Mouse (Mus musculus) stomach, embryonic 16.5 days (tissue): ENCODE results near the gene Per2. TPM values are rescaled to one million over a fixed set of nuclear protein-coding genes. Genes with fewer than 3 reads are reported as not detected.

Source experiments
- ATAC-seq: fragments of 200-750 bp; cut with Nextera tagmentation; 2 replicates; pipeline ENCODE4 v1.8.0; 2017; ENCODE audit warnings: moderate number of reproducible peaks, moderate TSS enrichment; ENCODE audit not compliant: insufficient read depth, low FRiP score
- H3K27ac ChIP-seq: fragments of 300-500 bp; sonication (generic); 2 replicates; pipeline ENCODE4 v1.5.1; 2014; ENCODE audit warnings: low read length
- H3K27me3 ChIP-seq: fragments of 300-500 bp; sonication (generic); 2 replicates; pipeline ENCODE4 v1.6.1; 2014; ENCODE audit warnings: low read length, control low read depth, mixed read lengths; ENCODE audit not compliant: control insufficient read depth, insufficient read depth
- H3K36me3 ChIP-seq: fragments of 300-500 bp; sonication (generic); 2 replicates; pipeline ENCODE4 v1.6.1; 2014; ENCODE audit warnings: low read length; ENCODE audit not compliant: control insufficient read depth, insufficient read depth
- H3K4me1 ChIP-seq: fragments of 300-500 bp; sonication (generic); 2 replicates; pipeline ENCODE4 v1.6.1; 2014; ENCODE audit warnings: low read length, control low read depth, mixed read lengths; ENCODE audit not compliant: control insufficient read depth, insufficient read depth
- H3K4me2 ChIP-seq: fragments of 300-500 bp; sonication (generic); 2 replicates; pipeline ENCODE4 v1.6.1; 2014; ENCODE audit warnings: low read depth, low read length, mixed read lengths
- H3K4me3 ChIP-seq: fragments of 300-500 bp; sonication (generic); replicated peaks from 2 replicates; pipeline ENCODE4 v1.5.1; 2014; ENCODE audit warnings: mild to moderate bottlenecking, low read length
- H3K9ac ChIP-seq: fragments of 300-500 bp; sonication (generic); 2 replicates; pipeline ENCODE4 v1.6.1; 2014; ENCODE audit warnings: low read length
- H3K9me3 ChIP-seq: fragments of 300-500 bp; sonication (generic); replicated peaks from 2 replicates; pipeline ENCODE4 v1.6.1; 2016; ENCODE audit warnings: low read length, control low read depth; ENCODE audit not compliant: control insufficient read depth
- WGBS: fragments of 180-500 bp; shearing (Covaris S2); extraction: QIAGEN DNeasy Blood & Tissue Kit; methylation state at CpG from one replicate; pipeline ENCODE4 v1.1.7; 2014; 5-methylcytosine and 5-hydroxymethylcytosine counted together
- polyA plus RNA-seq: library from polyadenylated mRNA; unstranded; fragments of >200 nt; fragmentation: Nextera tagmentation; extraction: Ambion mirVana; gene quantifications from 2 replicates; pipeline ENCODE4 v1.2.1, GENCODE M21; 2015

Per2 gene
- polyA plus RNA-seq = 7.7 and 8.9 TPM in 2 replicates

GRCm38 (mm10) chr1:91459059-91459809, at the start of gene Per2:
TSS of gene Per2 (minus strand) at chr1:91459324.
- Histone ChIP-seq H3K9ac (peak within 1 kb of the TSS; percentile 75), H3K36me3 (no peaks in the 10 kb centered on the region), H3K4me1 (peaks cover 46% of the 10 kb centered on the region), H3K9me3 (no peaks in the 10 kb centered on the region), H3K27ac (peak within 1 kb of the TSS; percentile 98), H3K27me3 (no peaks in the 10 kb centered on the region), H3K4me3 (peak within 1 kb of the TSS; percentile 74), H3K4me2 (peak within 1 kb of the TSS; percentile 78)
- under 1% methylated on average over 91 of the region's 91 CpGs for WGBS
- peak; percentile 92 for ATAC-seq

DNA sequence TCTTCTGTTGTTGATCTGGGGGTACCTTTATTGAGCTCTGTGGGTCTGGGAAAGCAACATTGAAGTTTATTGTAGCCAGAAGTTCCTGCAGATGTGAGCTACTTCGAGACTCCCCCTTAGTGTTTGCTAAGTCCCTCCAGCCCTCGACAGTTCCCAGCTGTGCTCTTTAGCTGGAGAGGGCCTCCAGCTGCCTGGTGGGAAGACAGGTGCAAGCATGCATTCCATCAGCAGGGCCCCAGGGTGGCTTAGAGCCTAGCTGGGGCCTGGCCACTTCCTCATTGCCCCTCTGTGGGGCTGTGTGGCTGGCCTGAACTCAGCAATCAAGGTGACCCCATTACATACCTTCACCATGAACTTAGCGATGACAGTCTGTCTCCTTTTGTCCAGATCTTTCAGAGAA, 45.5 kb upstream of the Per2 start:
- peak; percentile 53; the same call in 1 of the 2 replicates for ATAC-seq
- no peaks in the 10 kb centered on the region for H3K4me1 ChIP-seq
- no peaks in the 10 kb centered on the region for H3K9me3 ChIP-seq
- 0 out of 2 replicates have a peak, but pooled peaks cover 3% of the 10 kb centered on the region for H3K36me3 ChIP-seq
- H3K9ac ChIP-seq = no peak overlapping the region
- H3K27me3 ChIP-seq = no peaks in the 10 kb centered on the region
- H3K4me3 ChIP-seq = no peak overlapping the region
- WGBS = 44% methylated on average over 3 of the region's 3 CpGs
- H3K4me2 ChIP-seq = no peak overlapping the region
- no peak overlapping the region for H3K27ac ChIP-seq

DNA sequence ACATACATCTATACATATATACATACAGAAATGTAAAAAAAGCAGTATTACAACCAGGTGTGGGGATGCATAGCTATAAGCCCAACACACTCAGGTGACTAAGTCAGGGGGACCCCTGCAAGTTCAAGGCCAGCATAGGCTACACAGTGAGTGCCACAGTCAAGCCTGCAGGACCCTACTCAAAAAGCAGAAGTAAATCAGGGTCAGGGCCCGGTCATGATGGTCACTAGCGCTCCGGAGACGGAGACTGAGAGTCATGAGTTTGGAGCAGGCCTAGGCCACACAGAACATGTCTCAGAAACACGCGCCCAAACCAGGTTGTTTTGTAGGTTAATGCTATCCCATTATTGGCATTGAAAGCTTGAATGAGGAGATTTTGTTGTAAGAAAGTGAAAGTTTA, 39.5 kb upstream of the Per2 start:
- Histone ChIP-seq H3K9ac (no peak overlapping the region), H3K27ac (no peak overlapping the region), H3K4me3 (no peak overlapping the region), H3K36me3 (0 out of 2 replicates have a peak, but pooled peaks cover 3% of the 10 kb centered on the region), H3K9me3 (no peaks in the 10 kb centered on the region), H3K4me2 (no peak overlapping the region), H3K4me1 (peaks cover 7% of the 10 kb centered on the region), H3K27me3 (no peaks in the 10 kb centered on the region)
- ATAC-seq = no peak
- 92% methylated on average over 6 of the region's 6 CpGs for WGBS

DNA sequence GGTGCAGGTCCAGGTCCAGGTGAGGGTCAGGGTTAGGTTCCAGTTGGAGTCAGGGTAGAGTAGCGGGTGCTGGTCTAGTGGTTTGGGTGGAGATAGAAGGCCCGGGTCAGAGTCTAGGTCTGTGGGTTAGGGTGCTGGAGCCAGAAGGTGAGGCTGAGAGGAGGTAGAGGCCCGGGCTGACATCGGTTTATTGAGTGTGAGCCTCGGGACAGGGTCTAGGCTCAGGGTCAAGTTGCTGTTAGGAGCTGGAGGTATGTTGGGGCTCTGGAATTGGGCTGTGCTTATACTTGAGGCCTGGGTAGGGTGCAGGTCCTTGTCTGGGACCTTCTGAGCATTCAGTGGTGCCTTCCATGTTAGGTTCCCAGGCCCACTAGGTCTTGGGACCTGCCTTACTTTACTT, 36.2 kb upstream of the Per2 start:
- H3K27me3 ChIP-seq = no peaks in the 10 kb centered on the region
- 51% methylated on average over 5 of the region's 5 CpGs for WGBS
- ATAC-seq = no peak

GRCm38 (mm10) chr1:91494457-91495140, 35.5 kb upstream of the Per2 start, which contains the start of gene Traf3ip1:
TSS of gene Traf3ip1 (plus strand) at chr1:91494647.
- no peaks in the 10 kb centered on the region for H3K27me3 ChIP-seq
- WGBS = under 1% methylated on average over 79 of the region's 79 CpGs
- ATAC-seq = peak; percentile 99
- H3K36me3 ChIP-seq = no peaks in the 10 kb centered on the region
- peaks cover 7% of the 10 kb centered on the region for H3K4me1 ChIP-seq
- no peaks in the 10 kb centered on the region for H3K9me3 ChIP-seq
- peak within 1 kb of the TSS; percentile 74 for H3K4me3 ChIP-seq
- peak within 1 kb of the TSS; percentile 90 for H3K4me2 ChIP-seq
- H3K27ac ChIP-seq = no peak within 1 kb of the TSS
- H3K9ac ChIP-seq = peak within 1 kb of the TSS; percentile 78

More for the DNA sequence above, 36.2 kb upstream of the Per2 start:
- H3K36me3 ChIP-seq = no peaks in the 10 kb centered on the region
- H3K4me1 ChIP-seq = peaks cover 7% of the 10 kb centered on the region
- H3K27ac ChIP-seq = no peak overlapping the region
- H3K4me3 ChIP-seq = peak overlapping the region; percentile 74
- peak overlapping the region; percentile 90 for H3K4me2 ChIP-seq
- H3K9ac ChIP-seq = peak overlapping the region; percentile 78
- H3K9me3 ChIP-seq = no peaks in the 10 kb centered on the region

DNA sequence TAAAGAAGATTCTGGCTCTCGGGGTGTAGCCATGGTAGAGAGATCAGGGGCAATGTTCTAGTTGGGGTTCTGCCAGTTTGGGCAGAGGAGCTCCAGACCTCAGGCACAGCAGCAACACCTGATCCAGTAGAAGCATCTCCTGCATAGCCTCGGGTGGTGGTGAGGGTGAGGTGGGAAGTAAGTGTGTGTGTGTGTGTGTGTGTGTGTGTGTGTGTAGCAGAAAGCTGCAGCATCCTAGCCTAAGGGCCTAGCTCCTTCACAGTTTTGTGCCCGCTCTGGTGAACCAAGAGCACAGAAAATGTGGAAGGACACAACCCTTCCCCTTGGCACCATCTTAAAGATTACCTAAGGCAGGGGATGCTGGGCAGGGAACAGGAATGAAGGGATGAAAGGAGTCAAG, 34.8 kb upstream of the Per2 start:
- ATAC-seq = no peak
- H3K4me2 ChIP-seq = peak overlapping the region; percentile 90; the same call in 1 of the 2 replicates
- H3K9ac ChIP-seq = no peak overlapping the region
- no peaks in the 10 kb centered on the region for H3K9me3 ChIP-seq
- H3K4me1 ChIP-seq = peaks cover 7% of the 10 kb centered on the region
- H3K27ac ChIP-seq = no peak overlapping the region
- peak overlapping the region; percentile 74 for H3K4me3 ChIP-seq
- WGBS = 44% methylated on average over 3 of the region's 3 CpGs
- H3K27me3 ChIP-seq = no peaks in the 10 kb centered on the region
- no peaks in the 10 kb centered on the region for H3K36me3 ChIP-seq

GRCm38 (mm10) chr1:91492740-91493139, 33.6 kb upstream of the Per2 start:
- H3K9ac ChIP-seq = no peak overlapping the region
- no peak overlapping the region for H3K4me2 ChIP-seq
- H3K36me3 ChIP-seq = no peaks in the 10 kb centered on the region
- H3K27ac ChIP-seq = no peak overlapping the region
- H3K4me3 ChIP-seq = no peak overlapping the region
- no peaks in the 10 kb centered on the region for H3K9me3 ChIP-seq
- 49% methylated on average over 2 of the region's 2 CpGs for WGBS
- no peaks in the 10 kb centered on the region for H3K27me3 ChIP-seq
- ATAC-seq = no peak
- peaks cover 7% of the 10 kb centered on the region for H3K4me1 ChIP-seq

GRCm38 (mm10) chr1:91490322-91490721, 31.2 kb upstream of the Per2 start:
- ATAC-seq = peak; percentile 44; the same call in 1 of the 2 replicates
- WGBS = 46% methylated on average over 1 of the region's 1 CpGs
- no peak overlapping the region for H3K4me3 ChIP-seq
- H3K9ac ChIP-seq = no peak overlapping the region
- H3K9me3 ChIP-seq = no peaks in the 10 kb centered on the region
- H3K36me3 ChIP-seq = no peaks in the 10 kb centered on the region
- H3K4me2 ChIP-seq = no peak overlapping the region
- H3K27me3 ChIP-seq = no peaks in the 10 kb centered on the region
- peaks cover 4% of the 10 kb centered on the region for H3K4me1 ChIP-seq
- peak overlapping the region; percentile 57 for H3K27ac ChIP-seq

DNA sequence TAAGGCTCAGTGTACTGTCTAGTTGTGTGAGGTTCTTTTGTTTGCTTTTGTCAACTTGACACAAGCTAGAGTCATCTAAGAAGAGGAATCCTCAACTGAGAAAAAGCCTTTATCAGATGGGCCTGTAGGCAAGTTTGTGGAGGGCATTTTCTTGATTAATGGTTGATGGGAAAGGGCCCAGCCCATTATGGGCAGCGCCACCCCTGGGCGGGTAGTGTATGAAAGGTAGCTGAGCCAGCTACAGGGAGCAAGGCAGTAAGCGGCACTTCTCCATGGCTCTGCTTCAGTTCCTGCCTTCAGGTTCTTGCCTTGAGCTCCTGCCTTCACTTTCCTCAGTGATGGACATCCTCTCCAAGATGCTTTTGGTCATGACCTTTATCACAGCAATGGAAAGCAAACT, 27.0 kb upstream of the Per2 start:
- H3K27ac ChIP-seq = no peak overlapping the region
- peaks cover 5% of the 10 kb centered on the region for H3K4me1 ChIP-seq
- no peak overlapping the region for H3K4me3 ChIP-seq
- 70% methylated on average over 3 of the region's 3 CpGs for WGBS
- no peak overlapping the region for H3K4me2 ChIP-seq
- H3K9me3 ChIP-seq = no peaks in the 10 kb centered on the region
- no peak overlapping the region for H3K9ac ChIP-seq
- H3K36me3 ChIP-seq = no peaks in the 10 kb centered on the region
- H3K27me3 ChIP-seq = no peaks in the 10 kb centered on the region
- no peak for ATAC-seq
